Mouse (Mus musculus) MEL (cell line): Measurements from ENCODE around the gene Atp5d. TPM values are rescaled to one million over a fixed set of nuclear protein-coding genes. Genes with fewer than 3 reads are reported as not detected.

ENCODE experiments used
- DNase-seq: peaks from one replicate; pipeline ENCODE4 v3.0.0; 2011; ENCODE audit warnings: low read depth, low spot score
- H3K27ac ChIP-seq: 2 replicates; pipeline ENCODE4 v1.5.1; 2012; ENCODE audit warnings: low read depth, mild to moderate bottlenecking, control low read depth, low read length, moderate library complexity; ENCODE audit not compliant: control insufficient read depth
- H3K27me3 ChIP-seq, 2 experiments: fragments of 150-350 bp in 1 of 2; sonication (generic) in 1 of 2; 2 replicates each; pipeline ENCODE4 v1.6.1; 2012; ENCODE audit warnings: low read length in 2 of 2, mild to moderate bottlenecking in 2 of 2, improper control_type of control experiment in 1 of 2, moderate library complexity in 1 of 2; ENCODE audit not compliant: insufficient read depth in 2 of 2, control insufficient read depth in 1 of 2
- H3K36me3 ChIP-seq, 2 experiments: 2 replicates each; pipeline ENCODE4 v1.6.1; 2012 to 2014; ENCODE audit warnings: low read length in 2 of 2, improper control_type of control experiment in 1 of 2, inconsistent platforms in 1 of 2, mild to moderate bottlenecking in 1 of 2; ENCODE audit not compliant: insufficient read depth in 2 of 2, control insufficient read depth in 1 of 2
- H3K4me1 ChIP-seq, 2 experiments: fragments of 150-350 bp in 1 of 2; sonication (generic) in 1 of 2; 2 replicates each; pipeline ENCODE4 v1.6.1; 2012; ENCODE audit warnings: low read length in 2 of 2, improper control_type of control experiment in 1 of 2, mild to moderate bottlenecking in 1 of 2; ENCODE audit not compliant: insufficient read depth in 2 of 2, control insufficient read depth in 1 of 2
- H3K4me3 ChIP-seq, 2 experiments: fragments of 150-350 bp in 1 of 2; sonication (generic) in 1 of 2; 2 replicates each; pipeline ENCODE4 v1.5.1; 2012; ENCODE audit warnings: low read depth in 2 of 2, low read length in 2 of 2, mild to moderate bottlenecking in 2 of 2, moderate library complexity in 2 of 2, control low read depth in 1 of 2, improper control_type of control experiment in 1 of 2; ENCODE audit not compliant: control insufficient read depth in 1 of 2, insufficient read depth in 1 of 2
- H3K79me2 ChIP-seq: 2 replicates; pipeline ENCODE4 v1.6.1; 2012; ENCODE audit warnings: mild to moderate bottlenecking, low read length, moderate library complexity; ENCODE audit not compliant: control insufficient read depth, poor library complexity, insufficient read depth
- H3K9ac ChIP-seq: 2 replicates; pipeline ENCODE4 v1.6.1; 2012; ENCODE audit warnings: low read depth, mild to moderate bottlenecking, control low read depth, low read length, moderate library complexity; ENCODE audit not compliant: control insufficient read depth, poor library complexity, severe bottlenecking
- H3K9me3 ChIP-seq: fragments of 150-350 bp; sonication (generic); replicated peaks from 2 replicates; pipeline ENCODE4 v1.6.1; 2012; ENCODE audit warnings: mild to moderate bottlenecking, low read length, improper control_type of control experiment, moderate library complexity; ENCODE audit not compliant: insufficient read depth
- CHD1 ChIP-seq: IDR thresholded peaks from 2 replicates; pipeline ENCODE4 v1.6.1; 2012; ENCODE audit warnings: low read depth, mild to moderate bottlenecking, inconsistent platforms, low read length, improper control_type of control experiment
- CHD2 ChIP-seq: IDR thresholded peaks from 2 replicates; pipeline ENCODE4 v1.6.1; 2011; ENCODE audit warnings: low read length, improper control_type of control experiment
- CTCF ChIP-seq, 3 experiments: IDR thresholded peaks in 2 of 3; conservative IDR thresholded peaks in 1 of 3; 2 replicates each; pipeline ENCODE4 v1.5.1; 2011 to 2012; ENCODE audit warnings: low read length in 3 of 3, low read depth in 2 of 3, mild to moderate bottlenecking in 2 of 3, improper control_type of control experiment in 1 of 3, inconsistent platforms in 1 of 3, mixed read lengths in 1 of 3, moderate library complexity in 1 of 3; ENCODE audit not compliant: control insufficient read depth in 1 of 3, insufficient read depth in 1 of 3, poor library complexity in 1 of 3, severe bottlenecking in 1 of 3
- ELF1 ChIP-seq: IDR thresholded peaks from 2 replicates; pipeline ENCODE4 v1.6.1; 2014; ENCODE audit warnings: low read depth, mild to moderate bottlenecking, inconsistent platforms, low read length, improper control_type of control experiment, moderate library complexity
- EP300 ChIP-seq, 2 experiments: IDR thresholded peaks; 2 replicates each; pipeline ENCODE4 v1.6.1; 2011; ENCODE audit warnings: improper control_type of control experiment in 2 of 2, low read length in 2 of 2, low read depth in 1 of 2, mild to moderate bottlenecking in 1 of 2
- GABPA ChIP-seq: IDR thresholded peaks from 2 replicates; pipeline ENCODE4 v1.6.1; 2012; ENCODE audit warnings: low read depth, mild to moderate bottlenecking, inconsistent platforms, low read length, improper control_type of control experiment, moderate library complexity
- GATA1 ChIP-seq: IDR thresholded peaks from 2 replicates; pipeline ENCODE4 v1.6.1; 2011; ENCODE audit warnings: low read depth, low read length, improper control_type of control experiment
- HCFC1 ChIP-seq: IDR thresholded peaks from 2 replicates; pipeline ENCODE4 v1.6.1; 2012; ENCODE audit warnings: low read depth, mild to moderate bottlenecking, inconsistent platforms, low read length, improper control_type of control experiment, moderate library complexity
- KAT2A ChIP-seq: conservative IDR thresholded peaks from 2 replicates; pipeline ENCODE4 v1.6.1; 2012; ENCODE audit warnings: low read depth, low read length, improper control_type of control experiment, inconsistent platforms
- MAFK ChIP-seq: IDR thresholded peaks from 2 replicates; pipeline ENCODE4 v1.6.1; 2011; ENCODE audit warnings: low read depth, mild to moderate bottlenecking, low read length, improper control_type of control experiment, borderline replicate concordance
- MAX ChIP-seq: IDR thresholded peaks from 2 replicates; pipeline ENCODE4 v1.6.1; 2011; ENCODE audit warnings: low read length, improper control_type of control experiment
- MAZ ChIP-seq: IDR thresholded peaks from 2 replicates; pipeline ENCODE4 v1.6.1; 2012; ENCODE audit warnings: low read depth, mild to moderate bottlenecking, inconsistent platforms, low read length, improper control_type of control experiment
- MXI1 ChIP-seq: IDR thresholded peaks from 2 replicates; pipeline ENCODE4 v1.6.1; 2011; ENCODE audit warnings: mild to moderate bottlenecking, low read depth, low read length, improper control_type of control experiment
- MYC ChIP-seq: IDR thresholded peaks from 2 replicates; pipeline ENCODE4 v1.6.1; 2011; ENCODE audit warnings: low read depth, mild to moderate bottlenecking, low read length, improper control_type of control experiment, moderate library complexity
- NELFE ChIP-seq: IDR thresholded peaks from 2 replicates; pipeline ENCODE4 v1.6.1; 2011; ENCODE audit warnings: low read depth, low read length, improper control_type of control experiment
- NRF1 ChIP-seq: IDR thresholded peaks from 2 replicates; pipeline ENCODE4 v1.6.1; 2014; ENCODE audit warnings: low read depth, mild to moderate bottlenecking, inconsistent platforms, low read length, improper control_type of control experiment, moderate library complexity; ENCODE audit not compliant: poor library complexity, insufficient read depth, severe bottlenecking
- POLR2A ChIP-seq, 2 experiments: IDR thresholded peaks; 2 replicates each; pipeline ENCODE4 v1.6.1; 2011 to 2012; ENCODE audit warnings: low read length in 2 of 2, mild to moderate bottlenecking in 2 of 2, control low read depth in 1 of 2, improper control_type of control experiment in 1 of 2, low read depth in 1 of 2, moderate library complexity in 1 of 2; ENCODE audit not compliant: control insufficient read depth in 1 of 2, insufficient read depth in 1 of 2, poor library complexity in 1 of 2
- RAD21 ChIP-seq: IDR thresholded peaks from 2 replicates; pipeline ENCODE4 v1.6.1; 2011; ENCODE audit warnings: mild to moderate bottlenecking, low read depth, low read length, improper control_type of control experiment
- SIN3A ChIP-seq: IDR thresholded peaks from 2 replicates; pipeline ENCODE4 v1.6.1; 2012; ENCODE audit warnings: low read length, improper control_type of control experiment, inconsistent platforms
- SMC3 ChIP-seq: IDR thresholded peaks from 2 replicates; pipeline ENCODE4 v1.6.1; 2011; ENCODE audit warnings: low read depth, low read length, improper control_type of control experiment
- TAL1 ChIP-seq: IDR thresholded peaks from 2 replicates; pipeline ENCODE4 v1.6.1; 2012; ENCODE audit warnings: mild to moderate bottlenecking, inconsistent platforms, low read length, moderate library complexity, mixed read lengths
- TBP ChIP-seq: IDR thresholded peaks from 2 replicates; pipeline ENCODE4 v1.8.0; 2011; ENCODE audit warnings: low read depth, low read length, improper control_type of control experiment
- TCF12 ChIP-seq: IDR thresholded peaks from 2 replicates; pipeline ENCODE4 v1.6.1; 2014; ENCODE audit warnings: low read depth, mild to moderate bottlenecking, inconsistent platforms, low read length, improper control_type of control experiment, moderate library complexity
- UBTF ChIP-seq: IDR thresholded peaks from 2 replicates; pipeline ENCODE4 v1.6.1; 2012; ENCODE audit warnings: low read depth, mild to moderate bottlenecking, inconsistent platforms, low read length, improper control_type of control experiment, moderate library complexity, borderline replicate concordance; ENCODE audit not compliant: insufficient read depth
- USF1 ChIP-seq: IDR thresholded peaks from 2 replicates; pipeline ENCODE4 v1.6.1; 2014; ENCODE audit warnings: low read depth, mild to moderate bottlenecking, inconsistent platforms, low read length, improper control_type of control experiment, moderate library complexity
- ZC3H11A ChIP-seq: IDR thresholded peaks from 2 replicates; pipeline ENCODE4 v1.6.1; 2012; ENCODE audit warnings: low read depth, mild to moderate bottlenecking, inconsistent platforms, low read length, improper control_type of control experiment
- ZMIZ1 ChIP-seq: IDR thresholded peaks from 2 replicates; pipeline ENCODE4 v1.6.1; 2012; ENCODE audit warnings: low read depth, mild to moderate bottlenecking, inconsistent platforms, low read length, improper control_type of control experiment, moderate library complexity
- ZNF384 ChIP-seq: IDR thresholded peaks from 2 replicates; pipeline ENCODE4 v1.6.1; 2012; ENCODE audit warnings: low read depth, mild to moderate bottlenecking, inconsistent platforms, low read length, improper control_type of control experiment
- polyA plus RNA-seq, 2 experiments: library from polyadenylated mRNA; stranded (reverse) in 1 of 2; unstranded in 1 of 2; fragments of >175 nt in 1 of 2; fragments of >200 nt in 1 of 2; gene quantifications; 2 replicates each; pipeline versions ENCODE4 v1.2.1 to v1.2.4; 2012; ENCODE audit warnings: low replicate concordance in 2 of 2, low read depth in 1 of 2; ENCODE audit not compliant: insufficient read length in 2 of 2, insufficient read depth in 1 of 2, missing spikeins in 1 of 2
- total RNA-seq: library from RNA; depleted of rRNA; stranded (reverse); fragments of 300-350 nt; gene quantifications from 2 replicates; pipeline ENCODE4 v1.2.3, GENCODE M21; 2012

Atp5d gene
- total and polyA plus RNA-seq, 3 experiments, result 300 to 657 (median 308) TPM

GRCm38 (mm10) chr10:80174705-80175104, 36.3 kb downstream of the Atp5d start:
- Histone ChIP-seq H3K4me1 (peaks cover 0 to 6% of the 10 kb centered on the region in 2 experiments; a peak in 1 of 4 replicates), H3K27me3 (peaks cover 6% of the 10 kb centered on the region in 2 experiments), H3K9me3 (no peaks in the 10 kb centered on the region), H3K36me3 (peaks cover 0 to 8% of the 10 kb centered on the region in 2 experiments; a peak in 2 of 4 replicates), H3K9ac (no peak overlapping the region), H3K79me2 (peaks cover 4% of the 10 kb centered on the region; the same call in 1 of the 2 replicates), H3K4me3 (no peak overlapping the region), H3K27ac (no peak overlapping the region)
- peak; percentile 83 for DNase-seq
- TF ChIP-seq ZMIZ1 (no peak), CHD2 (no peak), POLR2A (IDR thresholded peaks at IDR 0.05; ENCODE audit: control insufficient read depth in 1 of 2, insufficient read depth in 1 of 2, low read depth in 1 of 2, low read length in 2 of 2, poor library complexity in 1 of 2) (no peak), CTCF (IDR thresholded peaks at IDR 0.05 in 2 of 3, conservative IDR thresholded peaks at IDR 0.05 in 1 of 3; ENCODE audit: control insufficient read depth in 1 of 3, insufficient read depth in 1 of 3, low read depth in 2 of 3, low read length in 3 of 3, poor library complexity in 1 of 3, severe bottlenecking in 1 of 3) (peak; percentile 75 to 78 (median 77)), GABPA (0 out of 2 replicates have a peak, but pooled peaks have one; percentile 10), RAD21 (peak; percentile 26), HCFC1 (no peak), MAX (no peak), SMC3 (peak; percentile 52), SIN3A (peak; percentile 39; the same call in 1 of the 2 replicates), KAT2A (no peak), ELF1 (no peak), ZC3H11A (no peak), TBP (no peak), MAZ (no peak), ZNF384 (peak; percentile 8; the same call in 1 of the 2 replicates), EP300 (IDR thresholded peaks at IDR 0.05; ENCODE audit: low read depth in 1 of 2, low read length in 2 of 2) (no peak), MAFK (no peak)

GRCm38 (mm10) chr10:80175536-80176269, 37.3 kb downstream of the Atp5d start:
- H3K36me3 ChIP-seq, result peaks cover 0 to 8% of the 10 kb centered on the region in 2 experiments; a peak in 2 of 4 replicates
- DNase-seq, result peak; percentile 67
- TF ChIP-seq GATA1 (no peak), CTCF (IDR thresholded peaks at IDR 0.05 in 2 of 3, conservative IDR thresholded peaks at IDR 0.05 in 1 of 3; ENCODE audit: control insufficient read depth in 1 of 3, insufficient read depth in 1 of 3, low read depth in 2 of 3, low read length in 3 of 3, poor library complexity in 1 of 3, severe bottlenecking in 1 of 3) (peak; percentile 62 to 85 (median 77)), USF1 (no peak), ELF1 (no peak), UBTF (no peak), ZC3H11A (peak; percentile 45; the same call in 1 of the 2 replicates), HCFC1 (no peak), NRF1 (no peak), GABPA (no peak), TAL1 (no peak), CHD1 (no peak), SIN3A (no peak), NELFE (no peak), MYC (no peak), ZNF384 (no peak), SMC3 (peak; percentile 69), CHD2 (no peak), RAD21 (peak; percentile 63), TCF12 (no peak), MXI1 (no peak), KAT2A (no peak), ZMIZ1 (no peak)

More at GRCm38 (mm10) chr10:80175536-80176269, 37.3 kb downstream of the Atp5d start:
- Histone ChIP-seq H3K4me1 (peaks cover 0 to 6% of the 10 kb centered on the region in 2 experiments; a peak in 1 of 4 replicates), H3K4me3 (no peak overlapping the region), H3K79me2 (peaks cover 4% of the 10 kb centered on the region; the same call in 1 of the 2 replicates), H3K9me3 (no peaks in the 10 kb centered on the region), H3K27ac (no peak overlapping the region), H3K9ac (no peak overlapping the region), H3K27me3 (peaks cover 9 to 12% of the 10 kb centered on the region in 2 experiments)
